Mouse (Mus musculus) brain, embryonic 14.5 days (tissue): ENCODE results near the gene Bcl2. TPM values are rescaled to one million over a fixed set of nuclear protein-coding genes. Genes with fewer than 3 reads are reported as not detected.

Source experiments
- DNase-seq: peaks from one replicate; pipeline ENCODE4 v3.0.0-alpha.2; 2011; ENCODE audit warnings: low read depth
- CTCF ChIP-seq: fragments of 200-500 bp; IDR thresholded peaks from 2 replicates; pipeline ENCODE4 v1.5.1; 2012; ENCODE audit warnings: inconsistent platforms, mild to moderate bottlenecking, moderate library complexity, borderline replicate concordance; ENCODE audit not compliant: insufficient read depth, insufficient read length; ENCODE audit errors: extremely low read depth
- POLR2A ChIP-seq: fragments of 200-500 bp; IDR thresholded peaks from 2 replicates; pipeline ENCODE4 v1.6.1; 2012; ENCODE audit warnings: mild to moderate bottlenecking, inconsistent platforms, borderline replicate concordance; ENCODE audit not compliant: poor library complexity, insufficient read depth, insufficient read length, severe bottlenecking; ENCODE audit errors: extremely low read depth
- polyA plus RNA-seq: library from polyadenylated mRNA; depleted of rRNA; stranded (reverse); fragments of >200 nt; gene quantifications from 2 replicates; pipeline ENCODE4 v1.2.3, GENCODE M21; 2012

Gene Bcl2
- polyA plus RNA-seq, 1 experiment, result 7.7 TPM

GRCm38 (mm10) chr1:106656207-106656738 lies 57.8 kb downstream of the Bcl2 start:
- TF ChIP-seq POLR2A, result no peak
- no peak for TF ChIP-seq CTCF

DNA sequence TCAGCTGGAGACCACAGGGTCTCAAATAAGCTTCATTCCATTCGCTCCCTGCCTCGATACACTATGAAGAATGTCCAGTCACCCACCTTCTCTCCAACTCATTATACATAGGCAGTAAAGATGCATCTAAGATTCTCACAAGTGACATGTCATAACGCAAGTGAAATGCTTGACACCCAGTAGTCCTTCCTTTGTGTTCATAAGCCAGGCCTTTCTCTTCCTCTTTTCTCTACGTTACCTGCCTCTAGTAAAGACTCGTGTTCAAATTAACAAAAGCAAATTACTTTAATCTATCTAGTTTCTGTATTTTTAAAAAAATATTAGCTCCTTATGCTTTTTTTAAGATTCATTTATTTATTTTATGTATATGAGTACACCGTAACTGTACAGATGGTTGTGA lies 59.8 kb downstream of the Bcl2 start:
- no peak for DNase-seq
- no peak for TF ChIP-seq CTCF
- TF ChIP-seq POLR2A, result no peak

More at GRCm38 (mm10) chr1:106656207-106656738, 57.8 kb downstream of the Bcl2 start:
- no peak for DNase-seq

DNA sequence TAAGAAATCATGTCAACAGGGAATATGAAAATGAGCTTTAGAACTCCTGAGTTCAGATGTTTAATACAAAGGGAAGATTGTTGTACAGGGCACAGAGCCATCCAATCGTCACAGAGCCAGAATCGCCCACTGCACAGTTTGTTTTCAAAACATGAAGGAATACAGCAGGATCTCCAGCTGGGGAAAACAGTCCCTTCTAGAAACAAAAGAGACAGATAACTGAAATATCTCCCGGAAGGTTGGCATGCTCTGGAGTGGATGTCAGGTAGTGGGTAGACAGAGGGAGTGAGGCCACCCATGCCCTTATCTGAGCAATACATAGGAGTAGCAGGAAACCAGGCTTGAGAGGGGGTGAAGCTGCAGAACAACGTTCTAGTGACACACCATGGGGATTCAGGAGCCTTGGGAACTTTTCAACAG lies 60.6 kb downstream of the Bcl2 start:
- DNase-seq, result no peak
- TF ChIP-seq POLR2A (no peak), CTCF (no peak)

DNA sequence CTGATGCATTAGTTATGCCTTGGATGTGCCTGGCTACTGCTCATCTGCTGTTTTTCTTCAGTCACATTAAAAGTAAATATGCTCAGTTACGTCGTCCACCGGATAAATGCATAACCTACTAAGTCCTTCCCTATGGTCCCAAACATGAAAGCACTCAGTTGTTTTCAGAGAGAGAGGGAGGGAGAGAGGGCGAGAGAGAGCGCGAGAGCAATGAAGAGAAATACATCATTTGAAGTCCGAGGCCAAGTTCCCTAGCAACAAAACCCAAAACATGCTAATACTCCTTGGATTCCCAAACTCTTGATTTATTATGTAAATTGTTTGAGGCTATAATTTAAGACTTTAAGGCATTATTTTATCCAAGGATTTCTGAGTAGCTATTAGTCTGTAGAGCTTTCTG lies 62.9 kb downstream of the Bcl2 start:
- TF ChIP-seq POLR2A, result no peak
- no peak for TF ChIP-seq CTCF
- DNase-seq, result no peak

DNA sequence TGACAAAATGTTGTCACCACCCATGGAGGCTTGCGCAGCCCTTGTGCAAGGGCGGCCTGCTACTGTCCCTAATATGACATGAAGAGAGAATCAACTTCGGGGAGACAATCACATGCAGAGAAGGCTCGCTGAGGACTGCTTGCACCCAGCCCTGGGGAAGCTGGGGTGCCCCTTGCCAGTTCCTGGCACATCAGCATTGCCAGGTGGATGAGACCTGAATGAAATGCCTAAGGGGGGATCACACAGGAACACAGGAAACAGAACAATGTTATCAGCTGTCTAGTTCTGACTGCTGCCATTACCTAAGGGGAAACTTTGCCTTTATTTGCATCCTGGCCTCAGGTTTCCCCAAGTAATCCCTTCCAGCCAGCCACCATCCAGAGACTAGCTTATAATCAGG lies 63.6 kb downstream of the Bcl2 start:
- TF ChIP-seq POLR2A (no peak), CTCF (no peak)
- no peak for DNase-seq

GRCm38 (mm10) chr1:106647336-106647735 lies 66.7 kb downstream of the Bcl2 start:
- TF ChIP-seq POLR2A (no peak), CTCF (no peak)

GRCm38 (mm10) chr1:106644566-106644965 lies 69.5 kb downstream of the Bcl2 start:
- no peak for DNase-seq
- no peak for TF ChIP-seq POLR2A
- no peak for TF ChIP-seq CTCF

More at GRCm38 (mm10) chr1:106647336-106647735, 66.7 kb downstream of the Bcl2 start:
- no peak for DNase-seq

GRCm38 (mm10) chr1:106643527-106643926 lies 70.5 kb downstream of the Bcl2 start:
- DNase-seq, result no peak
- TF ChIP-seq CTCF (no peak), POLR2A (no peak)

DNA sequence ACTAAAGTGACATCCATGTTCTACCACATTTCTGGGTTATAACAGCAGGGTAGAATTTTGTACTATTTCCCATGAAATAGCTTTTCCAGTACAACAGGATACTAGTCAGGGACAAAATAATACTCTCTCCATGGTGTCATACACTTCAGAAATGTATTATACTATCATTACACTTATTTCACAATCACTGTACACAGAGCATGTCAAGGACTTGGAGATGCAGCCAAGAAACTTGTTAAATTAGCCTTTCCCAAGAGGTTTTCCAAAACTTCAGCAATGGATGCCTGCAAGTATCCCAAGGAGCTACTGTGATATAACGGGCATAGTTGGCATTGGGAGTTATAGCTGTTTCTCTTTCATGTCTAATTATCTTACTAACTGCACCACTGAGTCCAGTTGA lies 73.5 kb downstream of the Bcl2 start:
- TF ChIP-seq POLR2A, result no peak
- TF ChIP-seq CTCF, result no peak
- DNase-seq, result no peak

GRCm38 (mm10) chr1:106637705-106638104 lies 76.4 kb downstream of the Bcl2 start:
- TF ChIP-seq POLR2A (no peak), CTCF (no peak)
- DNase-seq, result no peak

DNA sequence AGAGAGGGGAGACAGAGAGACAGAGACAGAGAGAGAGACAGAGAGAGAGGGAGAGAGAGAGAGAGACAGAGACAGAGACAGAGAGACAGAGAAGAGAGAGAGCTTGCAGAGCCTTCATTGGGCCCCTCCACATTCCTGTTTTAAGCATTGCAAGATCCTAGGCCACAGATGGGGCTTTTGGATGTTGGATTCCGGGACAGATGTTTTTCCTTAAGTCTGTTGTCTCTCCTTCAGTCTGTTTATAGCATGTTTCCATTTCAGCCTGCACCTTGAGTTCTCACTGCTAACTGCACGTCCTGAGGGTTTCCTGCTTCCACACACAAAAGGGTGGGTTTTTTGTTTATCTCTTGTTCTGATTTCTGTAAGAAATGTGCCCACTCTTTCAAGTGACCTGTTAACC lies 77.4 kb downstream of the Bcl2 start:
- no peak for DNase-seq

GRCm38 (mm10) chr1:106633207-106633606 lies 80.9 kb downstream of the Bcl2 start:
- TF ChIP-seq CTCF (no peak), POLR2A (no peak)
- no peak for DNase-seq

More for the DNA sequence above, 77.4 kb downstream of the Bcl2 start:
- TF ChIP-seq CTCF, result no peak
- TF ChIP-seq POLR2A, result no peak

- TF ChIP-seq CTCF (no peak), POLR2A (no peak)
- no peak for DNase-seq
Measured at GRCm38 (mm10) chr1:106631869-106632463, 82.1 kb downstream of the Bcl2 start.

DNA sequence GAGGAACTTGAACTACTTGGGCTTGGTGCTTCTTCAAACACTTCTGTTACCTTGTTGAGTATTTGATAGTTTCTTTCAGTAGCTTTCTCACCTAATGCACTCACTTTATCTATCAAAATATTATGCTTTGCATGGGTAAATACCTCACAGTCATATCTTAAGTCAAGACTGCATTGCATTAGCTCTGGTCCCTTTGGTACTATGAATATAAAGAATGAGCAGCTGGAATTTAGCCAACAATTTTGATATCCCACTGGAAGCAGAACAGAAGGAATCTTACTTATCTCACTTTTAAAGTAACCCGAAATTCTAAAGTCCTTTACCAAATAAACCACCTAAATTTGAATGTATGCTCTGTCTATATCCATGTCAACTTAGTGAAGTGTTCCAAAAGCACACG lies 83.1 kb downstream of the Bcl2 start:
- no peak for DNase-seq
- no peak for TF ChIP-seq POLR2A
